In the genomic region with DNA sequence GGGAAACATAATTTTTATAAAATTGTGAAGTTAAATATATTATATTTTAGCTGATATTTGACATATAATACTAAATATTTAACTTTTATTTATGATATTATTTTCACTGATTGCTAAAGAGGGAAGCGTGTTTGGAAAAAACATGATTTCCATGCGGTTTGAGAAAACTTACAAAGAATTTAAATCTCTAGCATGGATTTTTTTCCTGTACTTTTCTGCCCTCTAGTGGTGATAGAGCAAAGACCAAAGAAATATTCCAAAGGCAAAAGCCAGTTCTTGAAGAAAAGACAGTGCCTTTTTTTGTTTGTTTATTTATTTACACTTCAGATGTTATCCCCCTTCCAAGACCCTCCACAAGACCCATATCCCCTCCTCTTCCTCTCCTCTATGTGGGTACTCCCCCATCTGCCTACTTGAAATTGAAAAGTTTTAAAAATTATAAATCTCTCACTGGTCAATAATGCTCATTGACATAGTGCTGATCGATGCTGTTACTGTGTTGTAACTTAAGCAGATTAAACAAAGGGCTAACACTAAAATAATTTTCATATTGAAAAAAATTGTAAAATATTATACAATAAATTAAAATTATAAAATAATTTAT, we compare ENCODE assay signal across 10 mouse cellular contexts.
DNase-seq lines count a peak whose midpoint lies in the region; ATAC-seq and TF ChIP-seq lines count a peak whose summit lies in the region.
"Had no signal": no experiment of that assay in that cellular context is flagged by ENCODE, and none has a peak within 500 bp of the region (broad histone marks: within the 10 kb centered on the region; RNA-seq: fewer than 3 reads in every experiment).

No protein-coding gene starts in this region.

- no peaks in the 10 kb centered on the region for H3K9me3 ChIP-seq in lung, postnatal 0 days (ENCODE audit: low read length)

- no peak for TF ChIP-seq EP300 in lung, postnatal 0 days (IDR thresholded peaks at IDR 0.05)

- no peak for TF ChIP-seq POLR2A in cerebellum, adult 2 months (IDR thresholded peaks at IDR 0.05; ENCODE audit: borderline replicate concordance, insufficient read depth, low read length)

- WGBS in cerebellum, adult 2 months = 39% methylated on average over 3 of the region's 3 CpGs
- WGBS in lung, postnatal 0 days = 42% methylated on average over 3 of the region's 3 CpGs

- H3K36me3 ChIP-seq in lung, postnatal 0 days (ENCODE audit: insufficient read depth, low read length) = no peaks in the 10 kb centered on the region

- no peak overlapping the region for H3K4me2 ChIP-seq in lung, postnatal 0 days (replicated peaks; ENCODE audit: low read depth, low read length)

- H3K4me1 ChIP-seq in cerebellum, adult 2 months (ENCODE audit: control insufficient read depth, insufficient read depth, low read length) = no peaks in the 10 kb centered on the region
- no peaks in the 10 kb centered on the region for H3K4me1 ChIP-seq in lung, postnatal 0 days (ENCODE audit: insufficient read depth, low read depth, low read length)

- peak in 1 of 2 experiments; percentile 3 for DNase-seq in cerebellum, adult 2 months
- no peak for DNase-seq in cerebellum, adult 18-20 months
- DNase-seq in lung, postnatal 0 days (ENCODE audit: low spot score) = peak; percentile 59
- no peak for DNase-seq in lung, postnatal 36 days
- peak; percentile 29 for DNase-seq in embryo, embryonic 9.5 days (ENCODE audit: extremely low spot score)
- peak; percentile 6 for DNase-seq in retina, adult 2 months (ENCODE audit: low read depth, low spot score)
- no peak for DNase-seq in adrenal gland, adult 8-10 months
- DNase-seq in right cerebral cortex, postnatal 10 days (ENCODE audit: low spot score in 2 of 2) = no peak

- no peak overlapping the region for H3K4me3 ChIP-seq in cerebellum, adult 2 months (replicated peaks; ENCODE audit: insufficient read depth, low read depth, low read length)
- H3K4me3 ChIP-seq in lung, postnatal 0 days (ENCODE audit: low read depth, low read length) = no peak overlapping the region
- H3K4me3 ChIP-seq: erythroblast, embryonic 14.5 days; myocyte had no signal

- peak; percentile 44; the same call in 1 of the 2 replicates for TF ChIP-seq CTCF in cerebellum, adult 2 months (IDR thresholded peaks at IDR 0.05; ENCODE audit: borderline replicate concordance, insufficient read depth, low read depth, low read length)
- peak; percentile 66 for TF ChIP-seq CTCF in lung, postnatal 0 days (IDR thresholded peaks at IDR 0.05)

- H3K27ac ChIP-seq in cerebellum, adult 2 months (ENCODE audit: insufficient read depth, low read length) = no peak overlapping the region
- no peak overlapping the region for H3K27ac ChIP-seq in lung, postnatal 0 days (ENCODE audit: low read length)

- H3K27me3 ChIP-seq in cerebellum, adult 2 months (ENCODE audit: control insufficient read depth, insufficient read depth, low read length) = no peaks in the 10 kb centered on the region
- H3K27me3 ChIP-seq in lung, postnatal 0 days (replicated peaks; ENCODE audit: insufficient read depth, low read length) = no peaks in the 10 kb centered on the region

- H3K9ac ChIP-seq in lung, postnatal 0 days (replicated peaks; ENCODE audit: low read depth) = no peak overlapping the region

- ATAC-seq in lung, postnatal 0 days = no peak

Comparison
In these comparisons a context has a peak if more than half of its experiments do, and no peak if none do; other contexts are left out.
1. DNase-seq: peak in lung, postnatal 0 days (single experiment), embryo, embryonic 9.5 days (single experiment) and retina, adult 2 months (single experiment); none in cerebellum, adult 18-20 months (0 of 2), lung, postnatal 36 days (single experiment), adrenal gland, adult 8-10 months (single experiment) and right cerebral cortex, postnatal 10 days (0 of 2).